ENCODE assay signal across 9 mouse cellular contexts in the genomic region with DNA sequence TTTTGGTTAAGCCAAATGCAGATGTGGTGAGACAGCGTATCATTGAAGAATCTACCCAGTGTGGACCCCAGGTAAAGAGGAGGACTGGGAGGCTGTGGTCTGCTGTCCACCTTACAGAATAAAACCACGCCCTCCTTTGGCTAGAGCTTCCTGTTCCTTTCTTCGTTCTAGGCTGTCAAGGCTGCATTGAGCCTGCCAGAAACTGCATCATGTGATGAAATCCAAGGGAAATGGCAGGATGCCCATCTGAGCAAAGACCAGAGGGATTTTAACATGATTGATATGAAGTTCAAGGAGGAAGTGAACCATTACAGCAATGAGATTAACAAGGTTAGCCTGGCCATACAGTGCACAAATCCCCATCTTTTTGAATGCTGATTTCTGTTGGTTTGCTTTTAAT. TPM values are rescaled to one million over a fixed set of nuclear protein-coding genes. Genes with fewer than 3 reads are reported as not detected.
DNase-seq lines count a peak whose midpoint lies in the region; ATAC-seq and TF ChIP-seq lines count a peak whose summit lies in the region.
"Had no signal": no experiment of that assay in that cellular context is flagged by ENCODE, and none has a peak within 500 bp of the region (broad histone marks: within the 10 kb centered on the region; RNA-seq: fewer than 3 reads in every experiment).

No protein-coding gene starts in this region.

- no peaks in the 10 kb centered on the region for H3K4me1 ChIP-seq in embryonic facial prominence, embryonic 14.5 days (ENCODE audit: control insufficient read depth, insufficient read depth, low read length)
- H3K4me1 ChIP-seq in embryonic facial prominence, embryonic 10.5 days, result no peaks in the 10 kb centered on the region
- no peaks in the 10 kb centered on the region for H3K4me1 ChIP-seq in kidney, postnatal 0 days (replicated peaks; ENCODE audit: insufficient read depth, low read length)
- H3K4me1 ChIP-seq in stomach, postnatal 0 days (replicated peaks; ENCODE audit: control insufficient read depth, insufficient read depth), result no peaks in the 10 kb centered on the region

- TF ChIP-seq CTCF in kidney, postnatal 0 days (IDR thresholded peaks at IDR 0.05; ENCODE audit: low read depth), result no peak
- no peak for TF ChIP-seq CTCF in stomach, postnatal 0 days (IDR thresholded peaks at IDR 0.05; ENCODE audit: low read depth)

- H3K9ac ChIP-seq in embryonic facial prominence, embryonic 14.5 days (ENCODE audit: low read depth, low read length), result no peak overlapping the region
- no peak overlapping the region for H3K9ac ChIP-seq in kidney, postnatal 0 days (ENCODE audit: low read depth, low read length)
- no peak overlapping the region for H3K9ac ChIP-seq in stomach, postnatal 0 days (ENCODE audit: low read length)

- WGBS in embryonic facial prominence, embryonic 14.5 days, result 85% methylated on average over 3 of the region's 3 CpGs
- WGBS in embryonic facial prominence, embryonic 10.5 days, result 90% methylated on average over 3 of the region's 3 CpGs
- WGBS in kidney, postnatal 0 days, result 83% methylated on average over 3 of the region's 3 CpGs
- 58% methylated on average over 3 of the region's 3 CpGs for WGBS in stomach, postnatal 0 days

- no peak for DNase-seq in embryonic facial prominence, embryonic 14.5 days (ENCODE audit: low spot score)
- no peak for DNase-seq in embryonic facial prominence, embryonic 10.5 days (ENCODE audit: low spot score)
- peak; percentile 21 to 48 for DNase-seq in spleen, postnatal 36 days (ENCODE audit: low spot score in 2 of 2)
- no peak for DNase-seq in spleen, postnatal 4 days (ENCODE audit: low spot score in 2 of 2)
- DNase-seq in kidney, postnatal 0 days (ENCODE audit: low spot score), result peak; percentile 61
- DNase-seq in stomach, postnatal 0 days (ENCODE audit: low spot score), result peak; percentile 31
- DNase-seq in right cerebral cortex, postnatal 14 days, result no peak
- DNase-seq in B cell, adult 2 months, result no peak
- DNase-seq: liver had no signal

- no peak overlapping the region for H3K4me3 ChIP-seq in embryonic facial prominence, embryonic 14.5 days (ENCODE audit: low read depth, low read length)
- H3K4me3 ChIP-seq in embryonic facial prominence, embryonic 10.5 days, result no peak overlapping the region
- H3K4me3 ChIP-seq in kidney, postnatal 0 days (replicated peaks; ENCODE audit: low read depth, low read length), result no peak overlapping the region
- H3K4me3 ChIP-seq in stomach, postnatal 0 days (ENCODE audit: low read depth, low read length), result no peak overlapping the region

- no peaks in the 10 kb centered on the region for H3K9me3 ChIP-seq in embryonic facial prominence, embryonic 14.5 days (ENCODE audit: control insufficient read depth, low read length)
- H3K9me3 ChIP-seq in embryonic facial prominence, embryonic 10.5 days, result no peaks in the 10 kb centered on the region
- no peaks in the 10 kb centered on the region for H3K9me3 ChIP-seq in kidney, postnatal 0 days (replicated peaks; ENCODE audit: low read length)
- no peaks in the 10 kb centered on the region for H3K9me3 ChIP-seq in stomach, postnatal 0 days (ENCODE audit: control insufficient read depth, low read length)

- H3K27ac ChIP-seq in embryonic facial prominence, embryonic 14.5 days (replicated peaks; ENCODE audit: low read depth, low read length), result no peak overlapping the region
- H3K27ac ChIP-seq in embryonic facial prominence, embryonic 10.5 days (replicated peaks), result no peak overlapping the region
- no peak overlapping the region for H3K27ac ChIP-seq in kidney, postnatal 0 days
- no peak overlapping the region for H3K27ac ChIP-seq in stomach, postnatal 0 days (replicated peaks)

- no peaks in the 10 kb centered on the region for H3K27me3 ChIP-seq in embryonic facial prominence, embryonic 14.5 days (replicated peaks; ENCODE audit: control insufficient read depth, insufficient read depth, low read length)
- H3K27me3 ChIP-seq in embryonic facial prominence, embryonic 10.5 days (replicated peaks; ENCODE audit: low read depth, poor library complexity, severe bottlenecking), result no peaks in the 10 kb centered on the region
- H3K27me3 ChIP-seq in kidney, postnatal 0 days (ENCODE audit: insufficient read depth, low read length), result no peaks in the 10 kb centered on the region
- no peaks in the 10 kb centered on the region for H3K27me3 ChIP-seq in stomach, postnatal 0 days (ENCODE audit: control insufficient read depth, insufficient read depth, low read length)

- H3K36me3 ChIP-seq in embryonic facial prominence, embryonic 14.5 days (ENCODE audit: control insufficient read depth, insufficient read depth, low read length), result peaks cover 86% of the 10 kb centered on the region
- peaks cover 93% of the 10 kb centered on the region for H3K36me3 ChIP-seq in embryonic facial prominence, embryonic 10.5 days (replicated peaks)
- H3K36me3 ChIP-seq in kidney, postnatal 0 days (ENCODE audit: insufficient read depth, low read length), result peaks cover 55% of the 10 kb centered on the region
- peaks cover 7% of the 10 kb centered on the region for H3K36me3 ChIP-seq in stomach, postnatal 0 days (ENCODE audit: control insufficient read depth, insufficient read depth, low read length)

- H3K4me2 ChIP-seq in embryonic facial prominence, embryonic 14.5 days (ENCODE audit: low read depth, low read length), result no peak overlapping the region
- no peak overlapping the region for H3K4me2 ChIP-seq in kidney, postnatal 0 days (ENCODE audit: low read length)
- H3K4me2 ChIP-seq in stomach, postnatal 0 days (replicated peaks; ENCODE audit: low read depth), result no peak overlapping the region

- 0 out of 2 replicates have a peak, but pooled peaks have one; percentile 15 for ATAC-seq in embryonic facial prominence, embryonic 14.5 days (ENCODE audit: low read depth)
- ATAC-seq in kidney, postnatal 0 days (replicated peaks; ENCODE audit: low FRiP score, low read depth), result no peak
- ATAC-seq in stomach, postnatal 0 days (ENCODE audit: low FRiP score, low TSS enrichment), result peak; percentile 65; the same call in 1 of the 2 replicates

- no peak for TF ChIP-seq EP300 in stomach, postnatal 0 days (optimal IDR thresholded peaks at IDR 0.05)

RNA-seq across cellular contexts. Expression of a gene that starts 41.7 kb away (rescaled TPM):
- 28.9 and 31.5 TPM in 2 replicates for polyA plus RNA-seq in embryonic facial prominence, embryonic 14.5 days (2014; fragmentation: Nextera tagmentation; extraction: Ambion mirVana)
- 49.6 and 53.7 TPM in 2 replicates for polyA plus RNA-seq in embryonic facial prominence, embryonic 10.5 days (2016; fragmentation: Nextera tagmentation; extraction: Ambion mirVana)
- polyA plus RNA-seq in kidney, postnatal 0 days (2015; fragmentation: Nextera tagmentation; extraction: Ambion mirVana), result 17.5 and 18.3 TPM in 2 replicates
- polyA plus RNA-seq in stomach, postnatal 0 days (2015; fragmentation: Nextera tagmentation; extraction: Ambion mirVana), result 8.4 and 9.8 TPM in 2 replicates

RNA-seq across cellular contexts. Expression of a gene that starts 42.0 kb away (rescaled TPM):
- polyA plus RNA-seq in embryonic facial prominence, embryonic 14.5 days (2014; fragmentation: Nextera tagmentation; extraction: Ambion mirVana), result 84.6 and 92.6 TPM in 2 replicates
- polyA plus RNA-seq in embryonic facial prominence, embryonic 10.5 days (2016; fragmentation: Nextera tagmentation; extraction: Ambion mirVana), result 157 and 167 TPM in 2 replicates
- 61.3 and 66.4 TPM in 2 replicates for polyA plus RNA-seq in kidney, postnatal 0 days (2015; fragmentation: Nextera tagmentation; extraction: Ambion mirVana)
- polyA plus RNA-seq in stomach, postnatal 0 days (2015; fragmentation: Nextera tagmentation; extraction: Ambion mirVana), result 31.1 and 32.4 TPM in 2 replicates

Comparison
In these comparisons a context has a peak if more than half of its experiments do, and no peak if none do; other contexts are left out.
1. DNase-seq: peak in spleen, postnatal 36 days (2 of 2), kidney, postnatal 0 days (single experiment) and stomach, postnatal 0 days (single experiment); none in embryonic facial prominence, embryonic 14.5 days (single experiment), embryonic facial prominence, embryonic 10.5 days (single experiment), spleen, postnatal 4 days (0 of 2), right cerebral cortex, postnatal 14 days (single experiment) and B cell, adult 2 months (0 of 2).